Comparison of ENCODE assay signal across 8 mouse cellular contexts in the genomic region with DNA sequence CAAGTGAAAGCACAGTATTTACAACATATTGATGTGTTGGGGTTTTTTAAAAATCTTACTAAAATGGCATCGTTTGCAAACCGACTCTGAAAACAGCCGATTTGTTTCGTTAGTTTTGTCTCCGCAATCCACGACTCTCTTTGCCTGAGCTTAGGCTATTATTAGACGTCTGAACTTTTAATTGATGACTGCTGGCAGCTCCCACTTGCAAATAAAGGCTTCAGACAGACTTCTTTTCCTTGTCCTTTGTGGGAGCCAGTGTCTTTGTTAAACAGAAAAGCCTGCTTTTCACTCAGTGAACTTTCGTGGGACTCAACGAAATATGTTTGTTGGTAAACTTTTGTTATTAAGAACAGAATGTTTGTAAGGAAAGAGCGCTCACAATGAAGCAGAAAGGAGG. TPM values are rescaled to one million over a fixed set of nuclear protein-coding genes. Genes with fewer than 3 reads are reported as not detected.
A peak's percentile ranks its signal among the peaks of the same experiment; 100 is the strongest.
DNase-seq lines count a peak whose midpoint lies in the region; ATAC-seq lines count a peak whose summit lies in the region.

No protein-coding gene starts in this region.

- no peak for ATAC-seq in embryonic facial prominence, embryonic 11.5 days (replicated peaks; ENCODE audit: insufficient number of reproducible peaks, low FRiP score, low TSS enrichment, low read depth)
- ATAC-seq in intestine, embryonic 16.5 days: no peak

- peak; percentile 2 for DNase-seq in kidney, postnatal 14 days
- no peak for DNase-seq in kidney, postnatal 25 days
- DNase-seq in embryonic facial prominence, embryonic 11.5 days (ENCODE audit: low spot score): peak; percentile 39
- peak; percentile 15 for DNase-seq in neural tube, embryonic 10.5 days (ENCODE audit: extremely low spot score, low spot score)
- no peak for DNase-seq in layer of hippocampus, adult 9-11 months
- no peak for DNase-seq in right cerebral cortex, postnatal 4 days
- no peak for DNase-seq in left cerebral cortex, postnatal 14 days (ENCODE audit: low spot score in 2 of 2)

- 24% methylated on average over 10 of the region's 10 CpGs for WGBS in embryonic facial prominence, embryonic 11.5 days
- 37% methylated on average over 10 of the region's 10 CpGs for WGBS in intestine, embryonic 16.5 days

- H3K4me1 ChIP-seq in embryonic facial prominence, embryonic 11.5 days (ENCODE audit: control insufficient read depth, insufficient read depth, low read length): no peaks in the 10 kb centered on the region
- peaks cover 3% of the 10 kb centered on the region; the same call in 1 of the 2 replicates for H3K4me1 ChIP-seq in intestine, embryonic 16.5 days (ENCODE audit: control insufficient read depth, insufficient read depth, low read length)

- no peak overlapping the region for H3K27ac ChIP-seq in embryonic facial prominence, embryonic 11.5 days (replicated peaks; ENCODE audit: low read depth, low read length)
- 0 out of 2 replicates have a peak overlapping the region, but pooled peaks have one; percentile 28 for H3K27ac ChIP-seq in intestine, embryonic 16.5 days (ENCODE audit: low read length)

- peak overlapping the region; percentile 29; the same call in 1 of the 2 replicates for H3K4me3 ChIP-seq in embryonic facial prominence, embryonic 11.5 days (ENCODE audit: low read depth, low read length)
- H3K4me3 ChIP-seq in intestine, embryonic 16.5 days (ENCODE audit: low read length): peak overlapping the region; percentile 31

- H3K36me3 ChIP-seq in embryonic facial prominence, embryonic 11.5 days (replicated peaks; ENCODE audit: control insufficient read depth, insufficient read depth, low read depth, low read length): no peaks in the 10 kb centered on the region
- H3K36me3 ChIP-seq in intestine, embryonic 16.5 days (ENCODE audit: control insufficient read depth, insufficient read depth, low read length): no peaks in the 10 kb centered on the region

- peak overlapping the region; percentile 48 for H3K9ac ChIP-seq in embryonic facial prominence, embryonic 11.5 days (replicated peaks; ENCODE audit: low read length)
- H3K9ac ChIP-seq in intestine, embryonic 16.5 days (ENCODE audit: low read depth, low read length): peak overlapping the region; percentile 40; the same call in 1 of the 2 replicates

- intact Hi-C loops in left cerebral cortex, postnatal 14 days (cut with DNase I): no loop called here

- no peaks in the 10 kb centered on the region for H3K27me3 ChIP-seq in embryonic facial prominence, embryonic 11.5 days (ENCODE audit: control insufficient read depth, insufficient read depth, low read length)
- H3K27me3 ChIP-seq in intestine, embryonic 16.5 days (replicated peaks; ENCODE audit: control insufficient read depth, insufficient read depth, low read length): no peaks in the 10 kb centered on the region

- peak overlapping the region; percentile 37 for H3K4me2 ChIP-seq in embryonic facial prominence, embryonic 11.5 days (ENCODE audit: low read depth, low read length)
- H3K4me2 ChIP-seq in intestine, embryonic 16.5 days (ENCODE audit: low read depth, low read length): peak overlapping the region; percentile 47

- H3K9me3 ChIP-seq in embryonic facial prominence, embryonic 11.5 days (replicated peaks; ENCODE audit: control insufficient read depth, low read length): no peaks in the 10 kb centered on the region
- no peaks in the 10 kb centered on the region for H3K9me3 ChIP-seq in intestine, embryonic 16.5 days (ENCODE audit: control insufficient read depth, low read length)

RNA-seq across cellular contexts. Expression of gene Tceal8, which starts 0.6 kb away (rescaled TPM):
- 268 and 299 TPM in 2 replicates for polyA plus RNA-seq in embryonic facial prominence, embryonic 11.5 days (2014; fragmentation: Nextera tagmentation; extraction: Ambion mirVana)
- polyA plus RNA-seq in intestine, embryonic 16.5 days (2015; fragmentation: Nextera tagmentation; extraction: Ambion mirVana): 232 and 243 TPM in 2 replicates
- 10 to 100 TPM; 36.8 to 42.7 TPM for total RNA-seq in left cerebral cortex, postnatal 14 days (2021)

RNA-seq across cellular contexts. Expression of gene Tceal5, which starts 30.9 kb away (rescaled TPM):
- polyA plus RNA-seq in embryonic facial prominence, embryonic 11.5 days (2014; fragmentation: Nextera tagmentation; extraction: Ambion mirVana): 2.4 and 3.1 TPM in 2 replicates
- 3.8 and 4.3 TPM in 2 replicates for polyA plus RNA-seq in intestine, embryonic 16.5 days (2015; fragmentation: Nextera tagmentation; extraction: Ambion mirVana)
- 100 to 1,000 TPM; 119 to 143 TPM for total RNA-seq in left cerebral cortex, postnatal 14 days (2021)

RNA-seq across cellular contexts. Expression of gene Bex4, which starts 34.0 kb away (rescaled TPM):
- polyA plus RNA-seq in embryonic facial prominence, embryonic 11.5 days (2014; fragmentation: Nextera tagmentation; extraction: Ambion mirVana): 93.9 and 103 TPM in 2 replicates
- 242 and 258 TPM in 2 replicates for polyA plus RNA-seq in intestine, embryonic 16.5 days (2015; fragmentation: Nextera tagmentation; extraction: Ambion mirVana)
- total RNA-seq in left cerebral cortex, postnatal 14 days (2021): 10 to 100 TPM; 19.9 to 29.8 TPM

RNA-seq across cellular contexts. Expression of gene Tceal7, which starts 41.8 kb away (rescaled TPM):
- 1.9 and 2.6 TPM in 2 replicates for polyA plus RNA-seq in embryonic facial prominence, embryonic 11.5 days (2014; fragmentation: Nextera tagmentation; extraction: Ambion mirVana)
- 0.84 and 0.95 TPM in 2 replicates for polyA plus RNA-seq in intestine, embryonic 16.5 days (2015; fragmentation: Nextera tagmentation; extraction: Ambion mirVana)
- 1 to 10 TPM; 3.6 to 5.8 TPM for total RNA-seq in left cerebral cortex, postnatal 14 days (2021)

RNA-seq across cellular contexts. Expression of gene Bex1, which starts 42.5 kb away (rescaled TPM):
- 90.5 and 96.0 TPM in 2 replicates for polyA plus RNA-seq in embryonic facial prominence, embryonic 11.5 days (2014; fragmentation: Nextera tagmentation; extraction: Ambion mirVana)
- 151 and 167 TPM in 2 replicates for polyA plus RNA-seq in intestine, embryonic 16.5 days (2015; fragmentation: Nextera tagmentation; extraction: Ambion mirVana)
- total RNA-seq in left cerebral cortex, postnatal 14 days (2021): 100 to 1,000 TPM in 1 of 2 experiments, 10 to 100 TPM in 1; 95.2 to 113 TPM

Comparison
In these comparisons a context has a peak if more than half of its experiments do, and no peak if none do; other contexts are left out.
1. DNase-seq: peak in kidney, postnatal 14 days (single experiment), embryonic facial prominence, embryonic 11.5 days (single experiment) and neural tube, embryonic 10.5 days (single experiment); none in kidney, postnatal 25 days (0 of 2), layer of hippocampus, adult 9-11 months (single experiment), right cerebral cortex, postnatal 4 days (single experiment) and left cerebral cortex, postnatal 14 days (0 of 2).